Mouse (Mus musculus) midbrain, embryonic 16.5 days (tissue): ENCODE data around the gene Chchd10. TPM values are rescaled to one million over a fixed set of nuclear protein-coding genes. Genes with fewer than 3 reads are reported as not detected.

Source experiments
- ATAC-seq: fragments of 200-750 bp; cut with Nextera tagmentation; 2 replicates; pipeline ENCODE4 v1.8.0; 2017; ENCODE audit warnings: moderate TSS enrichment
- H3K27ac ChIP-seq: fragments of 300-500 bp; sonication (generic); 2 replicates; pipeline ENCODE4 v1.5.1; 2014; ENCODE audit warnings: mild to moderate bottlenecking, low read length, mixed read lengths
- H3K27me3 ChIP-seq: fragments of 300-500 bp; sonication (generic); 2 replicates; pipeline ENCODE4 v1.6.1; 2014; ENCODE audit warnings: low read depth, low read length, mixed read lengths; ENCODE audit not compliant: control insufficient read depth, insufficient read depth
- H3K36me3 ChIP-seq: fragments of 300-500 bp; sonication (generic); 2 replicates; pipeline ENCODE4 v1.6.1; 2014; ENCODE audit warnings: mild to moderate bottlenecking, low read length, moderate library complexity, mixed read lengths; ENCODE audit not compliant: control insufficient read depth, insufficient read depth
- H3K4me1 ChIP-seq: fragments of 300-500 bp; sonication (generic); 2 replicates; pipeline ENCODE4 v1.6.1; 2014; ENCODE audit warnings: mild to moderate bottlenecking, low read length, mixed read lengths; ENCODE audit not compliant: control insufficient read depth, insufficient read depth
- H3K4me2 ChIP-seq: fragments of 300-500 bp; sonication (generic); 2 replicates; pipeline ENCODE4 v1.6.1; 2014; ENCODE audit warnings: mild to moderate bottlenecking, low read length, mixed read lengths
- H3K4me3 ChIP-seq: fragments of 300-500 bp; sonication (generic); 2 replicates; pipeline ENCODE4 v1.5.1; 2014; ENCODE audit warnings: low read depth, mild to moderate bottlenecking, low read length, moderate library complexity, mixed read lengths
- H3K9ac ChIP-seq: fragments of 300-500 bp; sonication (generic); 2 replicates; pipeline ENCODE4 v1.6.1; 2014; ENCODE audit warnings: low read depth, low read length, mixed read lengths
- H3K9me3 ChIP-seq: fragments of 300-500 bp; sonication (generic); replicated peaks from 2 replicates; pipeline ENCODE4 v1.6.1; 2014; ENCODE audit warnings: mild to moderate bottlenecking, low read length, mixed read lengths; ENCODE audit not compliant: control insufficient read depth, poor library complexity, severe bottlenecking
- WGBS: fragments of 180-500 bp; shearing (Covaris S2); extraction: QIAGEN DNeasy Blood & Tissue Kit; methylation state at CpG from one replicate; pipeline ENCODE4 v1.1.7; 2014; 5-methylcytosine and 5-hydroxymethylcytosine counted together
- polyA plus RNA-seq: library from polyadenylated mRNA; unstranded; fragments of >200 nt; fragmentation: Nextera tagmentation; extraction: Ambion mirVana; gene quantifications from 2 replicates; pipeline ENCODE4 v1.2.1, GENCODE M21; 2015

Gene Chchd10
- polyA plus RNA-seq, 1 experiment from 2014 or later, result 93.2 TPM

- WGBS, result 88% methylated on average over 5 of the region's 5 CpGs
- H3K9ac ChIP-seq, result no peak overlapping the region
- peaks cover 11% of the 10 kb centered on the region; the same call in 1 of the 2 replicates for H3K36me3 ChIP-seq
- no peaks in the 10 kb centered on the region for H3K9me3 ChIP-seq
- ATAC-seq, result no peak
- no peak overlapping the region for H3K27ac ChIP-seq
- no peaks in the 10 kb centered on the region for H3K27me3 ChIP-seq
- no peak overlapping the region for H3K4me3 ChIP-seq
- peaks cover 38% of the 10 kb centered on the region for H3K4me1 ChIP-seq
- H3K4me2 ChIP-seq, result no peak overlapping the region
These were observed 13.9 kb upstream of the Chchd10 start for GRCm38 (mm10) chr10:75919026-75919425.

GRCm38 (mm10) chr10:75921026-75921725 lies 11.8 kb upstream of the Chchd10 start, which contains the start of gene Smarcb1:
Smarcb1 (minus strand) TSS chr10:75921617.
- H3K4me2 ChIP-seq, result peak within 1 kb of the TSS; percentile 94

GRCm38 (mm10) chr10:75921726-75922560 lies 11.0 kb upstream of the Chchd10 start:
- ATAC-seq, result peak; percentile 63
- H3K9ac ChIP-seq, result peak overlapping the region; percentile 98
- H3K4me1 ChIP-seq, result peaks cover 38% of the 10 kb centered on the region
- no peaks in the 10 kb centered on the region for H3K36me3 ChIP-seq
- H3K27me3 ChIP-seq, result no peaks in the 10 kb centered on the region
- peak overlapping the region; percentile 93 for H3K4me3 ChIP-seq
- H3K27ac ChIP-seq, result peak overlapping the region; percentile 99
- H3K4me2 ChIP-seq, result peak overlapping the region; percentile 90
- H3K9me3 ChIP-seq, result no peaks in the 10 kb centered on the region
- WGBS, result 5% methylated on average over 22 of the region's 22 CpGs

More at GRCm38 (mm10) chr10:75921026-75921725, 11.8 kb upstream of the Chchd10 start, which contains the start of gene Smarcb1:
- peak within 1 kb of the TSS; percentile 93 for H3K4me3 ChIP-seq
- 0 out of 2 replicates have a peak, but pooled peaks cover under 1% of the 10 kb centered on the region for H3K36me3 ChIP-seq
- H3K4me1 ChIP-seq, result peaks cover 38% of the 10 kb centered on the region
- no peaks in the 10 kb centered on the region for H3K27me3 ChIP-seq
- under 1% methylated on average over 76 of the region's 76 CpGs for WGBS
- peak within 1 kb of the TSS; percentile 99 for H3K27ac ChIP-seq
- H3K9me3 ChIP-seq, result no peaks in the 10 kb centered on the region
- peak; percentile 95 for ATAC-seq
- H3K9ac ChIP-seq, result peak within 1 kb of the TSS; percentile 98

GRCm38 (mm10) chr10:75924324-75924723 lies 8.6 kb upstream of the Chchd10 start:
- Histone ChIP-seq H3K4me1 (peaks cover 23% of the 10 kb centered on the region), H3K27me3 (no peaks in the 10 kb centered on the region), H3K27ac (no peak overlapping the region), H3K9me3 (no peaks in the 10 kb centered on the region), H3K36me3 (0 out of 2 replicates have a peak, but pooled peaks cover 2% of the 10 kb centered on the region), H3K4me3 (no peak overlapping the region), H3K9ac (no peak overlapping the region), H3K4me2 (no peak overlapping the region)
- ATAC-seq, result no peak
- 66% methylated on average over 2 of the region's 2 CpGs for WGBS

- H3K4me1 ChIP-seq, result peaks cover 16% of the 10 kb centered on the region
- H3K9me3 ChIP-seq, result no peaks in the 10 kb centered on the region
- H3K4me3 ChIP-seq, result no peak overlapping the region
- H3K27ac ChIP-seq, result no peak overlapping the region
- no peak overlapping the region for H3K4me2 ChIP-seq
- ATAC-seq, result no peak
- H3K27me3 ChIP-seq, result peaks cover 3% of the 10 kb centered on the region; the same call in 1 of the 2 replicates
- WGBS, result 82% methylated on average over 13 of the region's 13 CpGs
- H3K36me3 ChIP-seq, result 0 out of 2 replicates have a peak, but pooled peaks cover 2% of the 10 kb centered on the region
- 0 out of 2 replicates have a peak overlapping the region, but pooled peaks have one; percentile 20 for H3K9ac ChIP-seq
These were observed 6.5 kb upstream of the Chchd10 start for GRCm38 (mm10) chr10:75926396-75926795.

- H3K36me3 ChIP-seq, result 0 out of 2 replicates have a peak, but pooled peaks cover 2% of the 10 kb centered on the region
- peaks cover 3% of the 10 kb centered on the region; the same call in 1 of the 2 replicates for H3K27me3 ChIP-seq
- no peaks in the 10 kb centered on the region for H3K9me3 ChIP-seq
- no peak overlapping the region for H3K9ac ChIP-seq
- 11% methylated on average over 6 of the region's 6 CpGs for WGBS
- no peak for ATAC-seq
- no peak overlapping the region for H3K4me2 ChIP-seq
- no peak overlapping the region for H3K4me3 ChIP-seq
- H3K27ac ChIP-seq, result no peak overlapping the region
- H3K4me1 ChIP-seq, result peaks cover 23% of the 10 kb centered on the region
These were observed 2.6 kb upstream of the Chchd10 start for GRCm38 (mm10) chr10:75930304-75930703.

GRCm38 (mm10) chr10:75931311-75931710 lies 1.6 kb upstream of the Chchd10 start:
- 0 out of 2 replicates have a peak, but pooled peaks cover 2% of the 10 kb centered on the region for H3K36me3 ChIP-seq

GRCm38 (mm10) chr10:75932081-75932678 lies 750 bp upstream of the Chchd10 start:
- peak overlapping the region; percentile 70 for H3K9ac ChIP-seq
- H3K36me3 ChIP-seq, result 0 out of 2 replicates have a peak, but pooled peaks cover 2% of the 10 kb centered on the region
- peak overlapping the region; percentile 43 for H3K4me3 ChIP-seq
- peaks cover 30% of the 10 kb centered on the region for H3K4me1 ChIP-seq
- H3K9me3 ChIP-seq, result no peaks in the 10 kb centered on the region
- ATAC-seq, result peak; percentile 12; the same call in 1 of the 2 replicates
- H3K4me2 ChIP-seq, result peak overlapping the region; percentile 85
- H3K27ac ChIP-seq, result no peak overlapping the region
- under 1% methylated on average over 35 of the region's 44 CpGs for WGBS
- peaks cover 5% of the 10 kb centered on the region for H3K27me3 ChIP-seq

More at GRCm38 (mm10) chr10:75931311-75931710, 1.6 kb upstream of the Chchd10 start:
- Histone ChIP-seq H3K9ac (peak overlapping the region; percentile 42; the same call in 1 of the 2 replicates), H3K4me2 (peak overlapping the region; percentile 85), H3K27ac (no peak overlapping the region), H3K4me3 (peak overlapping the region; percentile 43), H3K27me3 (peaks cover 3% of the 10 kb centered on the region; the same call in 1 of the 2 replicates), H3K9me3 (no peaks in the 10 kb centered on the region), H3K4me1 (peaks cover 30% of the 10 kb centered on the region)
- 19% methylated on average over 7 of the region's 7 CpGs for WGBS
- ATAC-seq, result no peak
